Comparison of ENCODE assay signal across 24 mouse cellular contexts in the genomic region with DNA sequence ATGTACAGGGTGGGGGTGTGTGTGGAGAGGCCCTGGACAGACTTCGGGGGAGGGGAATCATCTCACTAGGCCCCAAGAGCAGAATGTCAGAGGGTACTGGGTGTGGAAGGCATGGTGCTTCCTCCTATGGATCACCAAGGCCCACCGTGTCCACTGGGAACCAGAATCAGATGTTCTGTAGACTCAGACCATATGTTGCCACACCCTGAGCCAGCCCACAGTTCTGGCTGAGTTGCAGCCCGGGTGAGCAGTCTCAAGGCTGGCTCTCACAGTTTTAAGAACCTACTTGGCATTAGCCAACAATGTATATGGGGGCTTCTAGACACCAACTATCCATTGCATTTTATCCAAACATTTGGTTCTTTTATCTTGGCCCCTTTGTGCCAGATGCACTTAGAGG.
A peak's percentile ranks its signal among the peaks of the same experiment; 100 is the strongest.
DNase-seq lines count a peak whose midpoint lies in the region; ATAC-seq lines count a peak whose summit lies in the region.
"Had no signal": no experiment of that assay in that cellular context is flagged by ENCODE, and none has a peak within 500 bp of the region (broad histone marks: within the 10 kb centered on the region; RNA-seq: fewer than 3 reads in every experiment).

No protein-coding gene starts in this region.

- DNase-seq in frontal cortex, postnatal 10 days (ENCODE audit: low spot score in 2 of 2) = no peak
- DNase-seq in right cerebral cortex, adult 18-20 months = peak; percentile 39
- no peak for DNase-seq in right cerebral cortex, postnatal 10 days (ENCODE audit: low spot score in 2 of 2)
- DNase-seq in embryonic facial prominence, embryonic 10.5 days (ENCODE audit: low spot score) = peak; percentile 7
- no peak for DNase-seq in embryo, embryonic 10 days (ENCODE audit: low spot score)
- DNase-seq in forebrain, embryonic 14.5 days (ENCODE audit: low spot score) = no peak
- DNase-seq: adrenal gland, adult 8-10 months; adrenal gland, postnatal 25 days; cerebellum, adult 18-20 months; cerebellum, adult 9-10 months; cerebellum, postnatal 14 days; forebrain, postnatal 0 days; gastrocnemius, postnatal 10 days; heart, adult 11 months; kidney, adult 11 months had no signal

- H3K9ac ChIP-seq in forebrain, embryonic 14.5 days (ENCODE audit: low read length) = no peak overlapping the region
- H3K9ac ChIP-seq: embryonic facial prominence, embryonic 15.5 days; forebrain, embryonic 12.5 days; forebrain, postnatal 0 days; hindbrain, embryonic 12.5 days; intestine, embryonic 15.5 days had no signal

- 0 out of 2 replicates have a peak, but pooled peaks have one; percentile 17 for ATAC-seq in frontal cortex, adult (ENCODE audit: low TSS enrichment)
- ATAC-seq in forebrain, embryonic 14.5 days = no peak
- ATAC-seq: activated CD4-positive, CD25-positive, alpha-beta regulatory T cell, adult 4 months; CD4-positive, CD25-positive, alpha-beta regulatory T cell, adult 4 months; forebrain, postnatal 0 days; hindbrain, embryonic 16.5 days; intestine, embryonic 15.5 days had no signal

- H3K4me3 ChIP-seq in embryonic facial prominence, embryonic 10.5 days = no peak overlapping the region
- H3K4me3 ChIP-seq in forebrain, embryonic 14.5 days (ENCODE audit: low read depth, low read length) = no peak overlapping the region
- H3K4me3 ChIP-seq: embryonic facial prominence, embryonic 15.5 days; forebrain, embryonic 12.5 days; hindbrain, embryonic 12.5 days; intestine, embryonic 15.5 days had no signal

- H3K4me1 ChIP-seq in embryonic facial prominence, embryonic 10.5 days = peaks cover 19% of the 10 kb centered on the region
- peaks cover 7% of the 10 kb centered on the region; the same call in 1 of the 2 replicates for H3K4me1 ChIP-seq in forebrain, embryonic 14.5 days (ENCODE audit: control insufficient read depth, insufficient read depth, low read length)
- H3K4me1 ChIP-seq: intestine, embryonic 15.5 days had no signal

- no peaks in the 10 kb centered on the region for H3K9me3 ChIP-seq in embryonic facial prominence, embryonic 10.5 days
- H3K9me3 ChIP-seq in forebrain, embryonic 14.5 days (replicated peaks; ENCODE audit: control insufficient read depth, low read length) = no peaks in the 10 kb centered on the region
- H3K9me3 ChIP-seq: embryonic facial prominence, embryonic 15.5 days; forebrain, embryonic 12.5 days; hindbrain, embryonic 12.5 days; intestine, embryonic 15.5 days had no signal

- H3K4me2 ChIP-seq in forebrain, embryonic 14.5 days (ENCODE audit: low read length) = no peak overlapping the region
- H3K4me2 ChIP-seq: embryonic facial prominence, embryonic 15.5 days; forebrain, embryonic 12.5 days; heart, embryonic 11.5 days; hindbrain, embryonic 12.5 days; intestine, embryonic 15.5 days had no signal

- H3K27ac ChIP-seq in embryonic facial prominence, embryonic 10.5 days (replicated peaks) = no peak overlapping the region
- no peak overlapping the region for H3K27ac ChIP-seq in forebrain, embryonic 14.5 days (ENCODE audit: low read depth, low read length)
- H3K27ac ChIP-seq: embryonic facial prominence, embryonic 15.5 days; forebrain, embryonic 12.5 days; hindbrain, embryonic 12.5 days; intestine, embryonic 15.5 days had no signal

- H3K27me3 ChIP-seq in embryonic facial prominence, embryonic 10.5 days (replicated peaks; ENCODE audit: low read depth, poor library complexity, severe bottlenecking) = peaks cover 20% of the 10 kb centered on the region
- H3K27me3 ChIP-seq in forebrain, embryonic 14.5 days (replicated peaks; ENCODE audit: control insufficient read depth, insufficient read depth, low read length) = no peaks in the 10 kb centered on the region

- no peaks in the 10 kb centered on the region for H3K36me3 ChIP-seq in embryonic facial prominence, embryonic 10.5 days (replicated peaks)
- no peaks in the 10 kb centered on the region for H3K36me3 ChIP-seq in forebrain, embryonic 14.5 days (ENCODE audit: control insufficient read depth, insufficient read depth, low read length)
- H3K36me3 ChIP-seq: embryonic facial prominence, embryonic 15.5 days; forebrain, embryonic 12.5 days; hindbrain, embryonic 12.5 days; intestine, embryonic 15.5 days had no signal

- WGBS in embryonic facial prominence, embryonic 10.5 days = 84% methylated on average over 3 of the region's 3 CpGs
- WGBS in forebrain, embryonic 14.5 days = 94% methylated on average over 3 of the region's 3 CpGs

Comparison
In these comparisons a context has a peak if more than half of its experiments do, and no peak if none do; other contexts are left out.
1. DNase-seq: peak in right cerebral cortex, adult 18-20 months (single experiment) and embryonic facial prominence, embryonic 10.5 days (single experiment); none in frontal cortex, postnatal 10 days (0 of 2), right cerebral cortex, postnatal 10 days (0 of 2), embryo, embryonic 10 days (single experiment) and forebrain, embryonic 14.5 days (single experiment).